Mouse (Mus musculus): ENCODE data around the gene Mtr. TPM values are rescaled to one million over a fixed set of nuclear protein-coding genes. Genes with fewer than 3 reads are reported as not detected.

The Mtr gene
- total and polyA plus RNA-seq, 2 experiments from 2014 or later = 2.2 to 6.9 TPM

- H3K4me1 ChIP-seq (ENCODE audit: insufficient read depth, low read length) = no peaks in the 10 kb centered on the region
- no peak overlapping the region for H3K27ac ChIP-seq (ENCODE audit: low read depth, low read length)
- WGBS = 79% methylated on average over 4 of the region's 4 CpGs
- no peak for TF ChIP-seq CTCF (IDR thresholded peaks at IDR 0.05)
- H3K4me2 ChIP-seq (ENCODE audit: low read depth, low read length, poor library complexity, severe bottlenecking) = no peak overlapping the region
- ATAC-seq (ENCODE audit: low FRiP score) (no peak), DNase-seq (ENCODE audit: low spot score) (no peak)
- no peaks in the 10 kb centered on the region for H3K9me3 ChIP-seq (ENCODE audit: low read length)
- H3K4me3 ChIP-seq (ENCODE audit: low read depth, low read length) = no peak overlapping the region
- H3K36me3 ChIP-seq (ENCODE audit: insufficient read depth, low read length) = peaks cover 29% of the 10 kb centered on the region
- H3K27me3 ChIP-seq (ENCODE audit: insufficient read depth, low read length) = no peaks in the 10 kb centered on the region
- no peak overlapping the region for H3K9ac ChIP-seq (replicated peaks; ENCODE audit: low read length, poor library complexity, severe bottlenecking)
Observed at GRCm38 (mm10) chr13:12228248-12228647, 29.7 kb downstream of the Mtr start.

- H3K9me3 ChIP-seq (ENCODE audit: low read length) = no peaks in the 10 kb centered on the region
- H3K4me1 ChIP-seq (ENCODE audit: insufficient read depth, low read length) = no peaks in the 10 kb centered on the region
- 80% methylated on average over 5 of the region's 5 CpGs for WGBS
- DNase-seq (ENCODE audit: low spot score) (no peak), ATAC-seq (ENCODE audit: low FRiP score) (no peak)
- H3K27ac ChIP-seq (ENCODE audit: low read depth, low read length) = no peak overlapping the region
- H3K4me3 ChIP-seq (ENCODE audit: low read depth, low read length) = no peak overlapping the region
- no peak overlapping the region for H3K9ac ChIP-seq (replicated peaks; ENCODE audit: low read length, poor library complexity, severe bottlenecking)
- H3K36me3 ChIP-seq (ENCODE audit: insufficient read depth, low read length) = peaks cover 29% of the 10 kb centered on the region
- no peaks in the 10 kb centered on the region for H3K27me3 ChIP-seq (ENCODE audit: insufficient read depth, low read length)
- TF ChIP-seq CTCF (IDR thresholded peaks at IDR 0.05) = no peak
- H3K4me2 ChIP-seq (ENCODE audit: low read depth, low read length, poor library complexity, severe bottlenecking) = no peak overlapping the region
Observed at GRCm38 (mm10) chr13:12227606-12228005, 30.3 kb downstream of the Mtr start.

- no peak overlapping the region for H3K27ac ChIP-seq (ENCODE audit: low read depth, low read length)
- H3K4me1 ChIP-seq (ENCODE audit: insufficient read depth, low read length) = no peaks in the 10 kb centered on the region
- H3K9me3 ChIP-seq (ENCODE audit: low read length) = no peaks in the 10 kb centered on the region
- no peak overlapping the region for H3K9ac ChIP-seq (replicated peaks; ENCODE audit: low read length, poor library complexity, severe bottlenecking)
- H3K36me3 ChIP-seq (ENCODE audit: insufficient read depth, low read length) = peaks cover 23% of the 10 kb centered on the region; the same call in 1 of the 2 replicates
- TF ChIP-seq CTCF (IDR thresholded peaks at IDR 0.05) = no peak
- ATAC-seq (ENCODE audit: low FRiP score) (no peak), DNase-seq (ENCODE audit: low spot score) (no peak)
- H3K4me3 ChIP-seq (ENCODE audit: low read depth, low read length) = no peak overlapping the region
- H3K27me3 ChIP-seq (ENCODE audit: insufficient read depth, low read length) = no peaks in the 10 kb centered on the region
- 96% methylated on average over 14 of the region's 14 CpGs for WGBS
- no peak overlapping the region for H3K4me2 ChIP-seq (ENCODE audit: low read depth, low read length, poor library complexity, severe bottlenecking)
Observed at GRCm38 (mm10) chr13:12218603-12219002, 39.3 kb downstream of the Mtr start.

- no peak overlapping the region for H3K4me3 ChIP-seq (ENCODE audit: low read depth, low read length)
- H3K4me2 ChIP-seq (ENCODE audit: low read depth, low read length, poor library complexity, severe bottlenecking) = no peak overlapping the region
- ATAC-seq (ENCODE audit: low FRiP score) (no peak), DNase-seq (ENCODE audit: low spot score) (no peak)
- no peak overlapping the region for H3K27ac ChIP-seq (ENCODE audit: low read depth, low read length)
- H3K4me1 ChIP-seq (ENCODE audit: insufficient read depth, low read length) = no peaks in the 10 kb centered on the region
- TF ChIP-seq CTCF (IDR thresholded peaks at IDR 0.05) = no peak
- H3K9ac ChIP-seq (replicated peaks; ENCODE audit: low read length, poor library complexity, severe bottlenecking) = no peak overlapping the region
- WGBS = 89% methylated on average over 5 of the region's 5 CpGs
- H3K36me3 ChIP-seq (ENCODE audit: insufficient read depth, low read length) = peaks cover 17% of the 10 kb centered on the region
- no peaks in the 10 kb centered on the region for H3K27me3 ChIP-seq (ENCODE audit: insufficient read depth, low read length)
- H3K9me3 ChIP-seq (ENCODE audit: low read length) = no peaks in the 10 kb centered on the region
Observed at GRCm38 (mm10) chr13:12214922-12215321, 43.0 kb downstream of the Mtr start.

- no peaks in the 10 kb centered on the region for H3K4me1 ChIP-seq (ENCODE audit: insufficient read depth, low read length)
- no peak for TF ChIP-seq CTCF (IDR thresholded peaks at IDR 0.05)
- peaks cover 16% of the 10 kb centered on the region for H3K36me3 ChIP-seq (ENCODE audit: insufficient read depth, low read length)
- no peak for ATAC-seq (ENCODE audit: low FRiP score)
- no peak for DNase-seq (ENCODE audit: low spot score)
- no peak overlapping the region for H3K4me3 ChIP-seq (ENCODE audit: low read depth, low read length)
- H3K27me3 ChIP-seq (ENCODE audit: insufficient read depth, low read length) = no peaks in the 10 kb centered on the region
- 68% methylated on average over 2 of the region's 2 CpGs for WGBS
- H3K27ac ChIP-seq (ENCODE audit: low read depth, low read length) = no peak overlapping the region
- H3K9me3 ChIP-seq (ENCODE audit: low read length) = no peaks in the 10 kb centered on the region
- no peak overlapping the region for H3K4me2 ChIP-seq (ENCODE audit: low read depth, low read length, poor library complexity, severe bottlenecking)
- H3K9ac ChIP-seq (replicated peaks; ENCODE audit: low read length, poor library complexity, severe bottlenecking) = no peak overlapping the region
Observed at GRCm38 (mm10) chr13:12211058-12211457, 46.9 kb downstream of the Mtr start.

GRCm38 (mm10) chr13:12210023-12210762 is 47.7 kb downstream of the Mtr start:
- TF ChIP-seq CTCF (IDR thresholded peaks at IDR 0.05) = peak; percentile 90
- Histone ChIP-seq H3K27ac (ENCODE audit: low read depth, low read length) (no peak overlapping the region), H3K36me3 (ENCODE audit: insufficient read depth, low read length) (peaks cover 16% of the 10 kb centered on the region), H3K27me3 (ENCODE audit: insufficient read depth, low read length) (no peaks in the 10 kb centered on the region), H3K4me3 (ENCODE audit: low read depth, low read length) (no peak overlapping the region), H3K9me3 (ENCODE audit: low read length) (no peaks in the 10 kb centered on the region), H3K4me1 (ENCODE audit: insufficient read depth, low read length) (no peaks in the 10 kb centered on the region), H3K9ac (replicated peaks; ENCODE audit: low read length, poor library complexity, severe bottlenecking) (no peak overlapping the region), H3K4me2 (ENCODE audit: low read depth, low read length, poor library complexity, severe bottlenecking) (no peak overlapping the region)
- 82% methylated on average over 10 of the region's 10 CpGs for WGBS
- DNase-seq (ENCODE audit: low spot score) = peak; percentile 37
- no peak for ATAC-seq (ENCODE audit: low FRiP score)

Measured in midbrain, postnatal 0 days (tissue).